Mouse (Mus musculus) frontal cortex, postnatal 36 days (tissue): ENCODE measurements around the gene 2310030G06Rik.

Experiments used
- DNase-seq, 2 experiments: peaks; one replicate each; pipeline ENCODE4 v3.0.0; 2022; ENCODE audit warnings: low spot score in 2 of 2

The 2310030G06Rik gene

DNA sequence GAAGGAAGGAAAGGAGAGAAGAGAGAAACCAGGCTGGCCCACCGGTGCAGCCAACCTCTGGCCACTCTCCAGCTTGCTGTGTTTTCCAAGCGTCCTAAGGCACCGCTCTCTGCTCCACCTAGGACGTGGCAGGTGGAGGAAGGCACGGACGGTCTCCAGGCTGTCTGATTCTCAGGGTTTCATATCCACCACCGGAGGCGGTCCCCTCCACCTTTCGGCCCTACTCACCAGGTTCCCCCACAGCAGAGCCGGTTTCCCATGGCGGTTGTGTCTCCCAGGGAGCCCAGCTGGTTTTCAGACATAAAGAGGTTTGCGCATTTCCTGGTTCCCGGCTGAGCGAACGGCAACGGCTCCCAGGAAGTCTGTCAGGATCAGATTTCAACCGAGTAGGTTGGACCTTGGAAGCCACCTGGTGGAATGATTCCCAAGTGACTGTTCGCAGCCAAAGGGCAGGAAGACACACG, at the start of gene 2310030G06Rik:
2310030G06Rik (minus strand) TSS at position 323 of the 464 bp plus-strand sequence.
- no peak for DNase-seq

DNA sequence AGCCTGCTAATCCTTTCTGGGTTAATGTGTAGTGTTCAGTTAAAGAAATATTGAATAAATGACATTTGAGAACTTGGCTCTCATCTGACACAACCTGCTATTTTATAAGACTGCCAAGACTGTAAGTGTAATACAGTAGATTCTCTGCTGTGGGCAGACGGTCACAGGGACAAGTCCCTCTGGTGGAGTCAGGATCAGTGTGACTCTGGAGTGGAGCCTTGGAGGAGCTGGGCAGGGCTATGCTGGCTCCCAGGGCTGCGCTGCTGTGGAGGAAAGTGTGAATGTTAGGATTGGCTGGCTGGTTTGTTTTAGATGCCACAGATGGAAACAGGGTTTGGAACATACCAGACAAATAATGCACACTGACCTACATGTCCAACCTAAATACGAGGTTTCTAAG, 48.9 kb upstream of the 2310030G06Rik start:
- no peak for DNase-seq

DNA sequence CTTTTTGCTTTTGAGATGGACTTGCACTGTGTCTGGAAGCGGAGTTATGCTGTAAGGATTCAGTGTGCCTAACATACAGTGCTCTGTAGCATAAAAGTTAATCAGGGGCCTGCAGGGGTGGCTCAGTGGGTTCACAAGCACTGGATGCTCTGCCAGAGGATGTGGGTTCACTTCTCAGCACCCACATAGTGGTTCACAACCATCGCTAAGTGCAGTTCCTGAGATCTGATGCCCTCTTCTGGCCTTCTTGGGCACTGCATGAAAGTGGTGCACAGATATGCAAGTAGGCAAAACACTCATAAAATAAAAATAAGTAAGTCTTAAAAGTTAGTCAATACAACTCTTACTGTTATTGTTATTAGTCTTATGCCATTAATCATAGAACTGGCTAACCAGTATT, 35.8 kb upstream of the 2310030G06Rik start:
- peak; percentile 16 to 24 for DNase-seq

DNA sequence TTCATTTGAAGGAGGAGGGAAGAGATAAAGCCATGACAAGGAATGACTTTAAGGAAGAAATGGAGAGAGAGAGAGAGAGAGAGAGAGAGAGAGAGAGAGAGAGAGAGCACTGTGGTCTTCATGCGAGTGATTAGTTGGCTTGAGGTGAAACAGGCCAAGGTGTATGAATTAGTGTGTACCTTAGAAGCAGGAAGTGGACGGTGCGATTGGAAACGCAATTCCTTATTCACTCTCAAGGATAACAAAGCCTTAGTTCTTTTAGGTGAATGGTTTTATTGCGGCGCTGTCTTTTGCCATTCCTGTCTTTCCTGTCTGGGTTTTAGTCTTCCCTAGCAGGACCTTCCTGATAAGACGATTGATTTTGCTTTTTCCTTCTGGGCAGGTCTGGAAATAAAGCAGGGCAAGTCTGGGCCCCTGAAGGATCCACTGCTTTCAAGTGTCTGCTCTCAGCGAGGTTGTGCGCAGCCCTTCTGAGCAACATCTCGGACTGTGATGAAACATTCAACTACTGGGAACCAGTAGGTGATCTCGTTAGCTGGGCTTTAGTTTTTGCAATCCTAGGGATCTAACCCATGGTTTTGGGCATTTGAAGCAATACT, 29.9 kb upstream of the 2310030G06Rik start:
- no peak for DNase-seq

DNA sequence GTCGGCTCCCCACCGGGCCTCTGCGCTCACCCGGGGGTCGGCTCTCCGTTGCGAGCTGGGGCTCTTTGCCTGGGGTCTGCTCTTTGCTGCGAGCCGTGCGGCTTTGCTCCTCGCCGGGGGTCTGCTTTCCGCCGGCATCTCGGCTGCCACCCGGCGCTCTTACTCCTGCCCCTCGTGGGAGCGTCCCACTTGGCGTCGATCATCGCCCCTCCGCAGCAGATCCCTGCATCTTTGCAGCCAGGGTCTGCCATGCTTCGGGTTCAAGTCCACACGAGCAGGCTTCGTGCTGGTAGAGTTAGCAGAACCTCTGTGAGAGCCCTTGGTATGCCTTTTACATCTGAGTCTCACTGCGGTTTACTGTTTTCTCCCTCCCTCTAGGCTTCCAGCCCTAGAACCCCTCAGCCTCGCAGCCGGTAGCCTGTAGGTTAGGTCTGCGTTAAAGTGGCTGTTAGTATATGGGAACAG, 29.4 kb upstream of the 2310030G06Rik start:
- DNase-seq, result peak in 1 of 2 experiments; percentile 14

DNA sequence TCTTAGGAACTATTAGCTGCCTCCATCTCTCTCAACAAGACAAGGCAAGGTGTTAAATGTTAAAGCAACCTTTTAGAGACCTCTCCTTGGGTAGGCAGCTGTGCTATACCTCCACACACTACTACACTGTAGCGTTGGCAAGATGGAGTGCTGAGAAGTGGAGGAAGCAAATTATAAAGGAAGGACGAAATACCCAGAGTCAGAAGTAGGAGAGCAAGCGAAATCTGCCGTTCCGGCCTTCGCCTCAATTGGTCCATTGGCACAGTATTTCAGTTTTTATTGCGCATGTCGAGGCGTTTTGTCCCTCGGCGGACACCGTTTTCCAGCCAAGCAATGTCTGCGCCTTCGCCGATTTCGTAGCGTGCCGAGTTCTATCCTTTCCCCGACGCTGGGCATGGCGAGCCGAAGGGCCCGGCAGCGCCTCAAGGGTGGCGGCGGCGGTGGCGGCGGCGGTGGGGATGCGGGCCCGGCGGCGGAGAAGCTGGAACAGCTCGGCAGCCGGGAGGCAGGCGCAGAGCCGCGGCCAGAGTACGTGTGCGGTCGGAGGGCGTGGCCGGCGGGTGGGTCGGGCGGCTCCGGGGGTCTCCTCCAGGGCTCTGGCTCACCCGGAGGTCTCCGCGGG, 28.8 kb upstream of the 2310030G06Rik start, which contains the start of the genes Alg9 and 1110032A03Rik:
Alg9 (plus strand) TSS at position 29 of the 622 bp plus-strand sequence.
1110032A03Rik (minus strand) TSS at position 530 of the 622 bp plus-strand sequence.
- DNase-seq, result peak; percentile 89 to 90

DNA sequence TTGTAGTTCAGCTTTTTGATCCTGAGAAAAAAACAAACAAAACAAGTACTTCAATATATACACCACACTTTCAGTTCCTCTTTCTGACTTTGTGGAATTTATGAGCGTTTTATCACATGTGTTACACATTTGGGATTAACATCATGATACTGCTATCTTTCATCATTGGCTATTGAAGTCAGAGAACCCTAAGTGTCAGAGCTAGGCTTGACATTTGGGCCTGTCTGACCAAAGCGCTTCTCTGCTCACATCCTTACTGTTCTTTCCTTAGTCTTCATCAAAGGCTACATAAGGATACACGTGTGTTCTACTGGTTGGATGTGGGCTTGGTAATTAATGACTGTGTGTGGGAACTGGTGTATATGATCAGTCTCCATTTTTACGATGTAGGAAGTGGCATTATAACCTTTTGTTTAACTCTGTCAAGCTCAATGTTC, 27.7 kb upstream of the 2310030G06Rik start:
- DNase-seq, result no peak

DNA sequence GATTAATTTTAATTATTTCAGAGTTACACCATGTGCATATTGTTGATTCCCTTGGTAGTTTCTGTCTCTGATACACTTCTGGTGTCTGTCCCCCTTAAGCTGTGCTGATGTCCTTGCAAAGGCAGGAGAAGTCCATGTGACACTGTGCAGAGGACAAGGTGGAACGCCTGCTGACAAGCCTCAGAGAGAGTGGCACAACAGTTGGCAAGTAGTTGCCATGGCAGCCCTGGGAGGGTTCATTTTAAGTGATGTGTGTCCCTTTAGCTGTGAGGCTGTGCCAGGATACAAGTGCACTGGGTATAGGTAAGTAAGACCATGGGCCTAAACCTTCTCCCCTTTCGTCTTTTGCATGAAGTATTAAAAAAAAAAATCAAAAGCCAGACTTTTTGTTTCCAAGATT, 23.7 kb upstream of the 2310030G06Rik start:
- no peak for DNase-seq

DNA sequence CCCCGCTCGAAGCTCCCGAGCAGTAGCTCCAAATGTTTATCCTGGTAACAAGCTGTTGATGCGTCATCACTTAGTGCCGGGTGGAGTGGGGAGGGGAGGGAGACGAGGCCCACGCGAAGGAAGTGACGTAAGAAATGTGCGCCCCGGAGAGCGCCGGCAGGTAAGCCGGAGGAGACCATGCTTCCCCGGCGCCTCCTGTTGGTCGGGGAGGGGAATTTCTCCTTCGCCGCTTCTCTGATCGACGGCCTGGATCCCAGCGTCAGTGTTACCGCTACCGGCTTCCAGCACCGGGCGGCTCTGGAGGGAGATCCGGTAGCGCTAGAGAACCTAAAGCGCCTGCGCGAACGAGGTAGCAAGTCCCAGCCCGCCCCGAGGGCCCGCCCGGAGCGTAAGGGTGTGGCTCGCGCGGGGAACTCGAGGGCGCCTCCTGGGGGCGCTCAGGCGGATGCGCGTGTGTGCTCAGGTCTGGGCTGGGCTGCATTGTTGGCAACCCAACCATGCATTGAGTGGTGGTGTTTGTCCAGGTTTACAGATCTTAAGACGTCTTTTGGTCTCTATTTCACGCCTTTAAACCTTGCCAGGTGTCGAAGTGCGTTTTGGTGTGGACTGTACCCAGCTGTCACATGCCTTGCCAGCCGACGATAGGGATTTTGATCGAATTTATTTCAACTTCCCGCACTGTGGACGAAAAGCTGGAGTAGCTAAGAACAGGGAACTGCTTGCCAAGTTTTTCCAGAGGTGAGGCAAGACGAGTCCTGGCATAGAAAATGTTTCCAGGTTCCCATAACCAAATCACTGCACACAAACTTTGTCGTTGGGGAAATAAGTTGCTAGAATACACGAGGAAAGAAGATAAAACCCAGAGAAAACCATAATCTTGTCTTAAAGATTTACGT, 22.0 kb upstream of the 2310030G06Rik start, which contains the start of gene Fdxacb1:
Fdxacb1 (plus strand) TSS at position 130 of the 896 bp plus-strand sequence.
- DNase-seq, result peak; percentile 99

DNA sequence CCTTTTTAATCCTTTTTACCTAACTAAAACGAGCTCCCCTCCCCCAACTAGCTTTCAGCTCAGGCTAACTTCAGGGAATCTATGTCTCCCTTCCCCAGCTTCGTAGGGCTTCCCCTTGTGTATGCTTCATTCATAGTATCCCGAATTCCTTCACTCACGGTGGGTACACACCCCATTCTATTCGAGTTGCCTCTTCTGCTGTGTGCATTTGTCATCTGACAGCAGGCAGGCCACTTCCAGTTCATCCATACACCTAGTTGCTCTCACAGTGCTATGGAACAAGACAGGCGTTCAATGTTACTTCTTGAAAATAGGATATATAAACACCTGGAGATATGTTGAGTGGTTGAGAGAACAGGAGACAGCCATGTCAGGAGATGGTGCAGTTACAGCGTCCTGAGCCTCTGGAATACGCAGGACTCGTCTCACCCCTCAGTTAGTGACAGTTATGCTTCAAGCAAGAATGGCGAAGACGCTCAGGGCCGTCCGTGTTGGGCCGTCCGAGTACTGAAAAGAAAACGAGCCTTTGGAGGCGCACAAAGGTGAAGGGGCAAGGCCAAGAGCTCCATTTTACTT, 21.3 kb upstream of the 2310030G06Rik start:
- DNase-seq, result peak in 1 of 2 experiments; percentile 11

DNA sequence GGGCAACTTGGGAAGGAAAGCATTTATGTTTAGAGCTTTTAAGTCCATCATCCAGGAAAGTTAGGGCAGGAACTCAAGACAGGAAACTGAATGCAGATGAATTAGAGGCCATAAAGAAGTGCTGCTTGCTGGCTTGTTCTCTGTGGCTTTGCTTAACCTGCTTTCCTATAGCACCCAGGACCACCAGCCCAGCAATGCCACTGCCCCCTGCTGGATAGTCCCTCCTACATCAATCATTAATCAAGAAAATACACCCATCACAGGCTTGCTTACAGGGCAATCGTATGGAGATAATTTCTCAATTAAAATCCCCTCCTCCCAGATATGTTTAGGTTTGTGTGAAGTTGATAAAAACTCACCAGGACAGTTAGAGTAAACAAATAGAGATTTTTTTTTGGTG, 17.0 kb upstream of the 2310030G06Rik start:
- DNase-seq, result no peak

DNA sequence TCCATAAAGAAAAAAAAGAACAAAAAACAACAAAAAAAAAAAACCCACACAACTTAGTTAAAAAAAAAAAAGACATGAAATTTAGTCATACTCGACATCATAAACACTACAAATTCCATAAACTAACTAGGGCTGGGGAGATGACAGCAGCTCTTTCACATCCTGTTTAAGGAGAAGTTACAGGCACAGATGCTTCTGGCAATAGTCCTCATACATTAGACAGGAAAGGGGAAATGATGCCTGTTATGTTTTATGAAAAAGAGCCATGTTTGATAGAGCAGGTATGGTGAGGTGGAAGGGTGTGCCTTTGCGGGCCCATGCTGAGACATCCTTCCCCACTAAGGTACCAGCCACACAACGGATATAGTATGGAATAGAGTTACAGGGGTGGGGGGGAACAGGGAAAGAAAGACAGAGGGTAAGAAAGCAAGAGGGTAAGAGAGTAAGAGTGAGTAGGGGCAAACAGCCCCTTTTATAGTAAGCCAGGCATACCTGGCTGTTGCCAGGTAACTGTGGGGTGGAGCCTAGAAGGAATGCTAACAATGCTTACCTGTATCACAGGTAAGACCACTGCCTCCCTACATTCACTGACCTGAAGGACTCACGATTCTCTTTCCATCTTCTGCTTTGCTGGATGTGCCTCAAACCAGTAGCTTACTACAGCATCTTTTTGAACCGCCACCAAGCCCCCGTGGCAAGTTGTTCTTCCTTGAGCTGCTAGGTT, 15.3 kb upstream of the 2310030G06Rik start:
- DNase-seq, result no peak

DNA sequence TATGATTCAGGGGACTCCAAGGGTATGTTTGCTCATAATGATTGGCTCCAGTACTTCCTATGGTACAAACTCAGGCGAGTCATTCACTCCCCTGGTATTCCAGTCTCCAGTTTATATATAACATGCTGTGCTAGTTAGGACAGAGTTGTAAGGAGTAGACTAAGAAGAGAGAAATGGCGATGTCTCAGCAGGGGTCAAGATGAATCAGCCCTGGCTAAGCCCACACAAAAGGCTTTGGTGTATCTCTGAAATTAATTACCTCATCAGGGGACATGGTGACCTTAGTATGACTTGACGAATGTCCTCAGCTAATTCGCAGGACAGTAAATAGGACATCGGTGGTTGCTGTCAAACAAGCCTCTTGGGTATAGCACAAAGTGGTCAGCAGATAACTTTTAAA, 10.4 kb upstream of the 2310030G06Rik start:
- no peak for DNase-seq

DNA sequence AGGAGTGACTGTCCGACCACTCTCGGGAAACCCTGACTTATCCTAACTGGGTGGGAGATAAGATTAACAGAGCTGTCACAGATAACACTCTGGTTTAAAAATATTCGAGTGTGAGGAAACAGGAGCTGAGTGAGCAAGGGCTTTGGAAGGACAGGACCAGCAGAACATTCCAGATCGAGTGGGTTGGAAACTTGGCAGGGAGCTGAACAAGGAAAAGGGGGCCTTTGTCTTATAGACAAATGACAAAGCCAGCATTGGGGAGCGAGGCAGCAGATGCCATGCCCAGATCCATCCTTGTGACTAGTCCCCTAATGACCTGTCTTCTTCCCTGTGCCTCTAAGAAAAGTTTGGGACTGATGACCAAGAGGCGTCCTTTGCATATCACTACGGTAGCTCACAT, 7.6 kb upstream of the 2310030G06Rik start:
- DNase-seq, result no peak

DNA sequence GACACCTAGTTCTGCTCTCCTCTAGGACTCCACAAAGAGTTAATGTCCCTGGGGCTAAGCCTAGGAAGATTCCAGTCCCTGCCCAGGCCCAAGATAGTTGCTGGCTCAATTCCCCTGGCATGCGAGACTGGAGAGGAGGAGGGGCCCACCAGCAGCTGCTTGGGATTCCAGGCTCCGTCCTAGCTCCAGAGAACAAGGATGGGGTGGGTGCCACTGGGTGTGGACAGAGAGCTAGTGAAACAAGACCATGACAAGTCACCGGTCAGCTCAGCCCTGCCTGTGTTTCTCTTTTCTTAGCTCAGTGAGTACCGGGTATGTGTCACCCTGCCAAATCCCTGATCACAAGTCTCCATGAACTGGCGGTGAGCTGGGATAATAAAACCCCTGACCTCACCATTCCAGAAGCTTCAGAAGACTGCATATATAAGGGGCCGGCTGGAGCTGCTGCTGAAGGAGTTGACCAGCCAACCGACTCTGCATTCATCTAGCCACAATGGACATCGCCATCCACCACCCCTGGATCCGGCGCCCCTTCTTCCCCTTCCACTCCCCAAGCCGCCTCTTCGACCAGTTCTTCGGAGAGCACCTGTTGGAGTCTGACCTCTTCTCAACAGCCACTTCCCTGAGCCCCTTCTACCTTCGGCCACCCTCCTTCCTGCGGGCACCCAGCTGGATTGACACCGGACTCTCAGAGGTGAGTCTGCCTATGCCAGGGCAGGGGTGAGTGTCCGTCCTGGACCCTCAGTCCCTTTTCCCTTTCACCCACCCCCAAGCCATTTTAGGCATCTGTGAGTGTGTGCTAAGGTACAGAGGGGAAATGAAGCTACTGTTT, 6.7 kb upstream of the 2310030G06Rik start:
- peak; percentile 74 to 76 for DNase-seq

DNA sequence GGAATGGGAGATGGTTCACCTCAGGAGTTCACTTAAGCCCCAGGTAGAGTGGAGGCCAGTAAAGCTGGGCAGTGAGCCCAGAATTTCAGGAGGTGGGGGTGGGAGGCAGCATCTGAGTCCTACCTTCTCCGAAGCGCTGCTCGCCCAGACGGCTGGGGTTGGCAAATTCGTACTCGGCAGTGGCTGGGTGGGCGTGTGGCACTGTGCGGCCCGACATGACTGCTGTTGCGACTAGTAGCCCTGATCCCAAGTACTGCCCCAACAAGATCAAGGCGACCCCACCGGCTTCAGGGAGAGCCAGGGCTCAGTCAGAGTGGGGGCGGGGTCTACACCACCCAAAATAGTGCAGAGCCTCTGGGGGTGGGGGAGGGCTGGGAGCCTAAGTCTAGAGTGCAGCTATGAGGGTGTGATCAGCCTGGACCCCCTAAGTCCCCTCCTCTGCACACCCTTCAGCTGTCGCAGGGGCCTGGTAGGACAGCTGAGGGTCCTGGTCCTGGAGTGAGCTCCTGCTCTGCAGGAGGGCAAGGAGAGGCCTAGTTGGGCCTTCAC, 5.8 kb upstream of the 2310030G06Rik start, which contains the start of gene Hspb2:
Hspb2 (minus strand) TSS at position 301 of the 549 bp plus-strand sequence.
- no peak for DNase-seq

DNA sequence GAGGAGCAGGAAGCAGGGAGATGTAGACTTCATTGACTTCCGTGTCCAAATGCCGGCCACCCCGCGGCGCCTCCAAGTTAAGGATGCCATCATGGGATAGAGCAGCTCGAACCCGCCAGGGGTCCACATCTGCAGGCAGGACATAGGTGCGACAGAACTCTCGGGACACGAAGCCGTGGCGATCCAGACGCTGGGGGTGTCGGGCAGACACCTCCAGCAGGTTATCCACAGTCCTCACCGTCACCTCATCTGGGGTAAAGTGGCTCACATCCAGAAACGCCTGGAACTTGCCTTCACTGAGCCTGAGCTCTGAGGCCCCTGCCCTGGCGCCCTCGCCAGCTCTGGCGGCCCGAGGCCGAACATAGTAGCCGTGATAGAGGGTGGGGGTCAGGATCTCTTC, 5.0 kb upstream of the 2310030G06Rik start, which contains the start of gene Cryab:
Cryab (plus strand) TSS at position 3 of the 400 bp plus-strand sequence.
- no peak for DNase-seq

DNA sequence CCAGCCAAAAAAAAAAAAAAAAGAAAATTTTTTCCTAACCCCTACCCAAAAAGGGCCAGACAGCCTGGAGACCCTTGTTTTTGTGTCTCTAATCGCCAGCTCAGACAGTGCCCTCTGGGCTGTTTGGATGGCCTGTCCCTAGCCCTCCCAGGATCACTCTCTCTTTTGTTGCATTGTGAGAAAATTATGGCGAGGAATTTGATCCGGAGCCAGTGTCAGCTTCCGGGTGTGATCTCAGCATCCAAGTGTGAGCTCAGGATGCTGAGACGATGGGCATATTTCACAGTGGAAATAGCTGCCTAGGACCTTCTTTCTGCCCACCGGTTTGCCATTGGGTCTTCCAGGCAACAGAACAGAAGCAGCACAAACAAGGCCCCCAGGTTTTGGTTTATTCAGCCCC, 4.4 kb upstream of the 2310030G06Rik start:
- DNase-seq, result no peak

DNA sequence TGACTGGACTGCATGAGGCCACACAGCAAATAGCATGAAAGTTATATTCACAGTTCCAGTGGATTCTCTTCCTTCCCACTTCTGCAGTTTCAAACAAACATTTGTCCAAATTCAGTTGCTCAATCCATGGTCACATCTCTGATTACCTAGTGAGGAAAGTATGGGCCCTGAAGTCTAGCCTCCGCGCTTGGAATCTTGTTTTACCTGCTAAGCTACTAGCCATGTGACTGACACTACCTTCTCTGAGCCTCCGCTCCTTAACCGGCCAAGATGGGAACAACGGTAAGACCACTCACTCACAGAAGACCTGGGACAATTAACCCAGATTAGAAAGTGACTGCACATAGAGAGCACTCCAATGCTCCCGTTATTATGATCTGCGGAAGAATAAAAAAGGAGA, 530 bp downstream of the 2310030G06Rik start:
- no peak for DNase-seq

DNA sequence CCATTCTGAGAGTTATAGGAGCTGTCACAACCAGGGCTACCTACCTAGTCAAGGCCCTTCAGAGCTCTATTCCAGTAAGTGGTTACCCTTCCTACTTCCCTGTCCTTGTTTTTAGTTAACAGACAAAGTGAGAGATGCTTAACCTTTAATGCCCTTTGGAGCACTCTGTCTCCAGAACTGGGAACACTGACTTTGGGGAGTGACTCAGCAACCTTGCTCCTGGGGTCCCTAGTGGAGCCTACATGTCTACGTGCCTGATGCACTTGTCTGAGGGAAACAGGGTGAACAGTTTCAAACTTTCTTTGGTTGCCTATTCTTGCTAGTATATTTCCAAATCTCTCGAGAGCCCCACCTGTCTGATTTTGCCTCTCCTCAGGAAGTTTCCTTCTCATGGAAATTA, 3.6 kb downstream of the 2310030G06Rik start:
- DNase-seq, result no peak
